Mouse (Mus musculus): Measurements from ENCODE around the gene Arhgef25. TPM values are rescaled to one million over a fixed set of nuclear protein-coding genes. Genes with fewer than 3 reads are reported as not detected.
"Not testable (repeated sequence)": the region's sequence is repeated elsewhere in the genome, so short reads cannot be mapped to it uniquely, and the experiment has no call there.

Gene Arhgef25
- polyA plus RNA-seq, 1 experiment from 2014 or later, result 24.7 TPM

- not testable (repeated sequence) for H3K4me3 ChIP-seq; H3K4me1 ChIP-seq (replicated peaks); H3K9me3 ChIP-seq (replicated peaks); H3K36me3 ChIP-seq; H3K27me3 ChIP-seq; ATAC-seq (replicated peaks; ENCODE audit: insufficient number of reproducible peaks, insufficient read depth, low FRiP score, low read depth); H3K27ac ChIP-seq; H3K9ac ChIP-seq; H3K4me2 ChIP-seq
- WGBS, result 80% methylated on average over 10 of the region's 10 CpGs
Observed at GRCm38 (mm10) chr10:127152556-127152955, 37.3 kb downstream of the Arhgef25 start.

- not testable (repeated sequence) for H3K9ac ChIP-seq; H3K9me3 ChIP-seq (replicated peaks); H3K27ac ChIP-seq; H3K27me3 ChIP-seq; ATAC-seq (replicated peaks; ENCODE audit: insufficient number of reproducible peaks, insufficient read depth, low FRiP score, low read depth); H3K4me2 ChIP-seq; H3K4me1 ChIP-seq (replicated peaks); H3K4me3 ChIP-seq; H3K36me3 ChIP-seq
- WGBS, result 83% methylated on average over 3 of the region's 3 CpGs
Observed at GRCm38 (mm10) chr10:127151233-127151632, 38.6 kb downstream of the Arhgef25 start.

- Histone ChIP-seq H3K27me3 (no peaks in the 10 kb centered on the region), H3K27ac (no peak overlapping the region), H3K4me3 (no peak overlapping the region), H3K9me3 (replicated peaks) (no peaks in the 10 kb centered on the region), H3K9ac (no peak overlapping the region), H3K4me1 (replicated peaks) (no peaks in the 10 kb centered on the region), H3K36me3 (no peaks in the 10 kb centered on the region), H3K4me2 (no peak overlapping the region)
- WGBS, result 65% methylated on average over 4 of the region's 4 CpGs
- no peak for ATAC-seq (replicated peaks; ENCODE audit: insufficient number of reproducible peaks, insufficient read depth, low FRiP score, low read depth)
Observed at GRCm38 (mm10) chr10:127150471-127150872, 39.4 kb downstream of the Arhgef25 start.

GRCm38 (mm10) chr10:127147135-127147534 is 42.7 kb downstream of the Arhgef25 start:
- no peak overlapping the region for H3K27ac ChIP-seq
- H3K9me3 ChIP-seq (replicated peaks), result no peaks in the 10 kb centered on the region
- ATAC-seq (replicated peaks; ENCODE audit: insufficient number of reproducible peaks, insufficient read depth, low FRiP score, low read depth), result no peak
- no peak overlapping the region for H3K9ac ChIP-seq
- H3K4me3 ChIP-seq, result no peak overlapping the region
- WGBS, result 67% methylated on average over 6 of the region's 6 CpGs
- H3K4me1 ChIP-seq (replicated peaks), result no peaks in the 10 kb centered on the region
- no peaks in the 10 kb centered on the region for H3K36me3 ChIP-seq
- H3K27me3 ChIP-seq, result no peaks in the 10 kb centered on the region
- no peak overlapping the region for H3K4me2 ChIP-seq

- H3K9ac ChIP-seq, result no peak overlapping the region
- H3K4me2 ChIP-seq, result no peak overlapping the region
- no peaks in the 10 kb centered on the region for H3K27me3 ChIP-seq
- H3K4me3 ChIP-seq, result no peak overlapping the region
- WGBS, result 73% methylated on average over 5 of the region's 5 CpGs
- H3K36me3 ChIP-seq, result no peaks in the 10 kb centered on the region
- no peaks in the 10 kb centered on the region for H3K4me1 ChIP-seq (replicated peaks)
- no peak for ATAC-seq (replicated peaks; ENCODE audit: insufficient number of reproducible peaks, insufficient read depth, low FRiP score, low read depth)
- no peak overlapping the region for H3K27ac ChIP-seq
- H3K9me3 ChIP-seq (replicated peaks), result no peaks in the 10 kb centered on the region
Observed at GRCm38 (mm10) chr10:127145303-127145702, 44.6 kb downstream of the Arhgef25 start.

- no peak overlapping the region for H3K4me3 ChIP-seq
- ATAC-seq (replicated peaks; ENCODE audit: insufficient number of reproducible peaks, insufficient read depth, low FRiP score, low read depth), result no peak
- WGBS, result 83% methylated on average over 7 of the region's 7 CpGs
- no peak overlapping the region for H3K9ac ChIP-seq
- no peaks in the 10 kb centered on the region for H3K4me1 ChIP-seq (replicated peaks)
- H3K9me3 ChIP-seq (replicated peaks), result no peaks in the 10 kb centered on the region
- no peaks in the 10 kb centered on the region for H3K36me3 ChIP-seq
- H3K27me3 ChIP-seq, result no peaks in the 10 kb centered on the region
- H3K4me2 ChIP-seq, result no peak overlapping the region
- no peak overlapping the region for H3K27ac ChIP-seq
Observed at GRCm38 (mm10) chr10:127144536-127144935, 45.3 kb downstream of the Arhgef25 start.

GRCm38 (mm10) chr10:127143228-127143627 is 46.7 kb downstream of the Arhgef25 start:
- no peak for ATAC-seq (replicated peaks; ENCODE audit: insufficient number of reproducible peaks, insufficient read depth, low FRiP score, low read depth)
- H3K27ac ChIP-seq, result no peak overlapping the region

GRCm38 (mm10) chr10:127141500-127141899 is 48.4 kb downstream of the Arhgef25 start:
- H3K36me3 ChIP-seq, result no peaks in the 10 kb centered on the region
- H3K4me2 ChIP-seq, result no peak overlapping the region
- H3K9ac ChIP-seq, result no peak overlapping the region
- H3K27me3 ChIP-seq, result no peaks in the 10 kb centered on the region
- no peak overlapping the region for H3K27ac ChIP-seq
- no peaks in the 10 kb centered on the region for H3K4me1 ChIP-seq (replicated peaks)
- no peak overlapping the region for H3K4me3 ChIP-seq
- 58% methylated on average over 8 of the region's 8 CpGs for WGBS
- no peak for ATAC-seq (replicated peaks; ENCODE audit: insufficient number of reproducible peaks, insufficient read depth, low FRiP score, low read depth)
- H3K9me3 ChIP-seq (replicated peaks), result no peaks in the 10 kb centered on the region

More at GRCm38 (mm10) chr10:127143228-127143627, 46.7 kb downstream of the Arhgef25 start:
- Histone ChIP-seq H3K4me2 (no peak overlapping the region), H3K9ac (no peak overlapping the region), H3K4me1 (replicated peaks) (no peaks in the 10 kb centered on the region), H3K9me3 (replicated peaks) (no peaks in the 10 kb centered on the region), H3K36me3 (no peaks in the 10 kb centered on the region), H3K27me3 (no peaks in the 10 kb centered on the region), H3K4me3 (no peak overlapping the region)
- 79% methylated on average over 8 of the region's 8 CpGs for WGBS

GRCm38 (mm10) chr10:127140971-127141370 is 48.9 kb downstream of the Arhgef25 start:
- Histone ChIP-seq H3K27me3 (no peaks in the 10 kb centered on the region), H3K4me2 (no peak overlapping the region), H3K9ac (no peak overlapping the region), H3K9me3 (replicated peaks) (no peaks in the 10 kb centered on the region), H3K4me1 (replicated peaks) (no peaks in the 10 kb centered on the region), H3K36me3 (no peaks in the 10 kb centered on the region), H3K4me3 (no peak overlapping the region), H3K27ac (no peak overlapping the region)
- WGBS, result 66% methylated on average over 11 of the region's 11 CpGs
- ATAC-seq (replicated peaks; ENCODE audit: insufficient number of reproducible peaks, insufficient read depth, low FRiP score, low read depth), result no peak

- H3K4me1 ChIP-seq (replicated peaks), result no peaks in the 10 kb centered on the region; the same call in 1 of the 2 replicates
- no peak for ATAC-seq (replicated peaks; ENCODE audit: insufficient number of reproducible peaks, insufficient read depth, low FRiP score, low read depth)
- H3K9ac ChIP-seq, result no peak overlapping the region
- H3K9me3 ChIP-seq (replicated peaks), result no peaks in the 10 kb centered on the region
- no peaks in the 10 kb centered on the region for H3K27me3 ChIP-seq
- no peak overlapping the region for H3K4me2 ChIP-seq
- H3K4me3 ChIP-seq, result no peak overlapping the region
- no peak overlapping the region for H3K27ac ChIP-seq
- H3K36me3 ChIP-seq, result no peaks in the 10 kb centered on the region
- 82% methylated on average over 18 of the region's 18 CpGs for WGBS
Observed at GRCm38 (mm10) chr10:127138328-127139141, 51.3 kb downstream of the Arhgef25 start.

- no peak overlapping the region for H3K4me3 ChIP-seq
Observed at GRCm38 (mm10) chr10:127137896-127138295, 52.0 kb downstream of the Arhgef25 start.

GRCm38 (mm10) chr10:127136510-127136909 is 53.4 kb downstream of the Arhgef25 start:
- H3K4me2 ChIP-seq, result no peak overlapping the region
- WGBS, result 74% methylated on average over 4 of the region's 4 CpGs
- H3K4me3 ChIP-seq, result no peak overlapping the region
- no peak overlapping the region; the same call in 1 of the 2 replicates for H3K27ac ChIP-seq
- no peak for ATAC-seq (replicated peaks; ENCODE audit: insufficient number of reproducible peaks, insufficient read depth, low FRiP score, low read depth)
- no peaks in the 10 kb centered on the region for H3K9me3 ChIP-seq (replicated peaks)
- no peaks in the 10 kb centered on the region for H3K36me3 ChIP-seq
- no peaks in the 10 kb centered on the region; the same call in 1 of the 2 replicates for H3K4me1 ChIP-seq (replicated peaks)
- no peak overlapping the region for H3K9ac ChIP-seq
- no peaks in the 10 kb centered on the region for H3K27me3 ChIP-seq

More at GRCm38 (mm10) chr10:127137896-127138295, 52.0 kb downstream of the Arhgef25 start:
- Histone ChIP-seq H3K27ac (no peak overlapping the region), H3K36me3 (no peaks in the 10 kb centered on the region), H3K9ac (no peak overlapping the region), H3K27me3 (no peaks in the 10 kb centered on the region), H3K4me1 (replicated peaks) (no peaks in the 10 kb centered on the region; the same call in 1 of the 2 replicates), H3K4me2 (no peak overlapping the region), H3K9me3 (replicated peaks) (no peaks in the 10 kb centered on the region)
- WGBS, result 81% methylated on average over 3 of the region's 3 CpGs
- ATAC-seq (replicated peaks; ENCODE audit: insufficient number of reproducible peaks, insufficient read depth, low FRiP score, low read depth), result no peak
